Mouse (Mus musculus): ENCODE results near the gene Tnrc18.

The Tnrc18 gene

GRCm38 (mm10) chr5:142810710-142811599 lies 6.5 kb downstream of the Tnrc18 start:
- DNase-seq (ENCODE audit: low read depth) = peak; percentile 76

GRCm38 (mm10) chr5:142807661-142808060 lies 9.8 kb downstream of the Tnrc18 start:
- peak; percentile 32 for DNase-seq (ENCODE audit: low read depth)

GRCm38 (mm10) chr5:142803746-142804145 lies 13.7 kb downstream of the Tnrc18 start:
- peak; percentile 74 for DNase-seq (ENCODE audit: low read depth)

- DNase-seq (ENCODE audit: low read depth) = no peak
These were observed 14.6 kb downstream of the Tnrc18 start for GRCm38 (mm10) chr5:142802884-142803283.

- DNase-seq (ENCODE audit: low read depth) = no peak
These were observed 15.5 kb downstream of the Tnrc18 start for GRCm38 (mm10) chr5:142801977-142802376.

GRCm38 (mm10) chr5:142800656-142801055 lies 16.8 kb downstream of the Tnrc18 start:
- DNase-seq (ENCODE audit: low read depth) = no peak

GRCm38 (mm10) chr5:142800198-142800597 lies 17.3 kb downstream of the Tnrc18 start:
- no peak for DNase-seq (ENCODE audit: low read depth)

GRCm38 (mm10) chr5:142799259-142799658 lies 18.2 kb downstream of the Tnrc18 start:
- no peak for DNase-seq (ENCODE audit: low read depth)

GRCm38 (mm10) chr5:142798190-142798589 lies 19.3 kb downstream of the Tnrc18 start:
- no peak for DNase-seq (ENCODE audit: low read depth)

- DNase-seq (ENCODE audit: low read depth) = peak; percentile 53
These were observed 19.8 kb downstream of the Tnrc18 start for GRCm38 (mm10) chr5:142797620-142798019.

GRCm38 (mm10) chr5:142796921-142797320 lies 20.5 kb downstream of the Tnrc18 start:
- peak; percentile 50 for DNase-seq (ENCODE audit: low read depth)

GRCm38 (mm10) chr5:142794582-142794981 lies 22.9 kb downstream of the Tnrc18 start:
- DNase-seq (ENCODE audit: low read depth) = no peak

- DNase-seq (ENCODE audit: low read depth) = no peak
These were observed 23.3 kb downstream of the Tnrc18 start for GRCm38 (mm10) chr5:142794161-142794560.

- DNase-seq (ENCODE audit: low read depth) = no peak
These were observed 24.9 kb downstream of the Tnrc18 start for GRCm38 (mm10) chr5:142792594-142792993.

- DNase-seq (ENCODE audit: low read depth) = no peak
These were observed 29.2 kb downstream of the Tnrc18 start for GRCm38 (mm10) chr5:142788279-142788678.

GRCm38 (mm10) chr5:142787304-142787905 lies 30.1 kb downstream of the Tnrc18 start:
- DNase-seq (ENCODE audit: low read depth) = no peak

GRCm38 (mm10) chr5:142786709-142787108 lies 30.8 kb downstream of the Tnrc18 start:
- DNase-seq (ENCODE audit: low read depth) = no peak

GRCm38 (mm10) chr5:142786215-142786614 lies 31.2 kb downstream of the Tnrc18 start:
- no peak for DNase-seq (ENCODE audit: low read depth)

- peak; percentile 22 for DNase-seq (ENCODE audit: low read depth)
These were observed 34.3 kb downstream of the Tnrc18 start for GRCm38 (mm10) chr5:142783142-142783540.

- no peak for DNase-seq (ENCODE audit: low read depth)
These were observed 34.9 kb downstream of the Tnrc18 start for GRCm38 (mm10) chr5:142782459-142783141.

- no peak for DNase-seq (ENCODE audit: low read depth)
These were observed 36.9 kb downstream of the Tnrc18 start for GRCm38 (mm10) chr5:142780579-142780978.

- DNase-seq (ENCODE audit: low read depth) = no peak
These were observed 38.6 kb downstream of the Tnrc18 start for GRCm38 (mm10) chr5:142778871-142779270.

- no peak for DNase-seq (ENCODE audit: low read depth)
These were observed 39.3 kb downstream of the Tnrc18 start for GRCm38 (mm10) chr5:142778135-142778534.
